Mouse (Mus musculus) left cerebral cortex, adult 6 months (tissue): Measurements from ENCODE around the gene Slc5a3. TPM values are rescaled to one million over a fixed set of nuclear protein-coding genes. Genes with fewer than 3 reads are reported as not detected.

Source experiments
- long read RNA-seq, 2 experiments: library from polyadenylated mRNA; unstranded; transcript quantifications; one replicate each; pipeline ENCODE4 v2.0.0; 2019 to 2020
- polyA plus RNA-seq: library from polyadenylated mRNA; unstranded; fragments of <200 nt; fragmentation: Nextera tagmentation; gene quantifications from 2 replicates; pipeline ENCODE4 v1.2.3, GENCODE M21; 2021

Gene Slc5a3
- 10.1 and 13.6 TPM in 2 replicates for polyA plus RNA-seq
- long read RNA-seq, experiment 1, full-length matches to known transcripts = 6 of 17 reads
- long read RNA-seq, experiment 1, partial matches to known transcripts = 0 of 17 reads
- long read RNA-seq, experiment 1, other reads (novel, unspliced or antisense) = 11 of 17 reads
- long read RNA-seq, experiment 2, full-length matches to known transcripts = 1 of 14 reads
- long read RNA-seq, experiment 2, partial matches to known transcripts = 0 of 14 reads
- long read RNA-seq, experiment 2, other reads (novel, unspliced or antisense) = 13 of 14 reads

DNA sequence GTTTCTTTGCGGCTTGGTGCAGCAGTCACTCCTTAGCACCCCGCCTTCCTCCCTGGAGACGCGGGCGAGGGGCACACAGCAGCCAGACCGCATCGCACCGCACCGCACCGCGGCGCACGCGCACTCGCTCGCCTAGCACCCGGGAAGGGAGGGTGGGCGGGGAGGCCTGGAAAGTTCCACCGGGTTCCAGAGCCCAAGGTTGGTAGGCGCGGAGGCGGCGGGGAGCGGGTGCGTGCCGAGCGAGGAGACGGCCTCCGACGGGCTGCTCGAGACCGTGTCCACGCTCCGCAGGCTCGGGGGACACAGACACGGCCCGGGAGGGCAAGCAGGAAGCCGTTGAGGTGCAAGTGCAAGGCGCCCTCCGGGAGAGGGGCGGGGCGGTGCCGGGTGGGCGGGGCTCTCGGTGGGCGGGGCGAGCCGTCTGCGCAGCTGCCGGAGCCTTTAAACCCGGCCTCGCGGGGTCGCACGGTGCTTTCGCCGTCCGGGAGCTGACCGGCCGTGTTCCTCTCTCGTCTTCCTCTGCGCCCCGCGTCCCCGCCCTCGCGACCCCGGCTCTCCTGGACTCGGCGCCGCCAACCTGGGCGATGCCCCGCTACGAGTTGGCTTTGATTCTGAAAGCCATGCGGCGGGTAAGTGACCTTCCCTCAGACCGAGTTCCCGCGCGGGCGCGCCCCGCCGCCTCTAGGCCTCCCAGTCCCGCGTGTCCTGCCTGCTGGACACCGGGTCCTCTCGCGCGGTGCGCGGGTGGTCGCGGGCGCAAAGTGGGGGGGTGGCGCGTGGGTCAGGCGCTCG is at the start of gene Slc5a3, which contains the start of the genes Mrps6 and Gm49711:
Gene Slc5a3, plus strand, starts transcription at position 471 of the 792 bp plus-strand sequence.
Gene Mrps6, plus strand, starts transcription at position 419 of the 792 bp plus-strand sequence.
Gene Gm49711, plus strand, starts transcription at position 465 of the 792 bp plus-strand sequence.

Other genes with a start within 250 kb of the Slc5a3 start
- gene Mrps6, start 52 bp upstream of the Slc5a3 start, polyA plus RNA-seq = 142 and 180 TPM in 2 replicates
- gene Gm49711, start within 50 bp of the Slc5a3 start, polyA plus RNA-seq = 0.30 and 0.42 TPM in 2 replicates
- 0.10 TPM in 1 of 2 replicates, not detected in the other for gene Kcne2, start 234.1 kb downstream of the Slc5a3 start, polyA plus RNA-seq
- gene Smim11, start 243.0 kb downstream of the Slc5a3 start, polyA plus RNA-seq = 112 and 115 TPM in 2 replicates